10 mouse cellular contexts compared by ENCODE assay signal in genomic region chr19:23879862-23880261, GRCm38 (mm10).
A peak's percentile ranks its signal among the peaks of the same experiment; 100 is the strongest.
DNase-seq lines count a peak whose midpoint lies in the region; ATAC-seq and TF ChIP-seq lines count a peak whose summit lies in the region.
"Had no signal": no experiment of that assay in that cellular context is flagged by ENCODE, and none has a peak within 500 bp of the region (broad histone marks: within the 10 kb centered on the region; RNA-seq: fewer than 3 reads in every experiment).

No protein-coding gene starts in this region.

- no peak overlapping the region for H3ac ChIP-seq in myocyte (ENCODE audit: control insufficient read depth, insufficient read length)

- DNase-seq in midbrain, embryonic 11.5 days (ENCODE audit: low spot score, missing footprints), result no peak
- peak; percentile 40 for DNase-seq in heart, postnatal 25 days (ENCODE audit: low spot score)
- no peak for DNase-seq in adipocyte (ENCODE audit: low spot score)
- no peak for DNase-seq in natural killer cell, adult 2 months (ENCODE audit: low spot score in 2 of 2)

- 0 out of 2 replicates have a peak overlapping the region, but pooled peaks have one; percentile 11 for H3K9ac ChIP-seq in midbrain, embryonic 12.5 days (replicated peaks)
- H3K9ac ChIP-seq in midbrain, embryonic 11.5 days (ENCODE audit: low read length), result no peak overlapping the region
- no peak overlapping the region for H3K9ac ChIP-seq in forebrain, embryonic 16.5 days (replicated peaks; ENCODE audit: low read depth, low read length)
- H3K9ac ChIP-seq: limb, embryonic 15.5 days had no signal

- no peak overlapping the region for H3K27ac ChIP-seq in midbrain, embryonic 12.5 days (replicated peaks)
- H3K27ac ChIP-seq in midbrain, embryonic 11.5 days (ENCODE audit: low read depth, low read length), result no peak overlapping the region
- H3K27ac ChIP-seq in forebrain, embryonic 16.5 days (ENCODE audit: low read length), result peak overlapping the region; percentile 58
- H3K27ac ChIP-seq: limb, embryonic 15.5 days had no signal

- 84% methylated on average over 7 of the region's 7 CpGs for WGBS in midbrain, embryonic 12.5 days
- 83% methylated on average over 7 of the region's 7 CpGs for WGBS in midbrain, embryonic 11.5 days
- WGBS in forebrain, embryonic 16.5 days, result 45% methylated on average over 7 of the region's 7 CpGs

- no peak for ATAC-seq in midbrain, embryonic 12.5 days (ENCODE audit: low FRiP score, low read depth)
- no peak for ATAC-seq in midbrain, embryonic 11.5 days (ENCODE audit: low FRiP score)
- ATAC-seq in forebrain, embryonic 16.5 days, result peak; percentile 95
- no peak for ATAC-seq in megakaryocyte progenitor cell, adult 5-6 weeks (replicated peaks; ENCODE audit: poor library complexity)

- H3K9me3 ChIP-seq in midbrain, embryonic 12.5 days, result no peaks in the 10 kb centered on the region
- no peaks in the 10 kb centered on the region for H3K9me3 ChIP-seq in midbrain, embryonic 11.5 days (ENCODE audit: control insufficient read depth, low read length)
- no peaks in the 10 kb centered on the region for H3K9me3 ChIP-seq in forebrain, embryonic 16.5 days (ENCODE audit: control insufficient read depth, low read length)
- H3K9me3 ChIP-seq: limb, embryonic 15.5 days had no signal

- intact Hi-C loops in heart, postnatal 25 days (cut with DNase I), result no loop called here

- H3K4me3 ChIP-seq in midbrain, embryonic 12.5 days, result no peak overlapping the region
- no peak overlapping the region for H3K4me3 ChIP-seq in midbrain, embryonic 11.5 days (ENCODE audit: low read depth, low read length)
- H3K4me3 ChIP-seq in forebrain, embryonic 16.5 days (replicated peaks; ENCODE audit: low read length), result no peak overlapping the region
- no peak overlapping the region for H3K4me3 ChIP-seq in myocyte
- H3K4me3 ChIP-seq: erythroblast, embryonic 14.5 days; limb, embryonic 15.5 days had no signal

- no peaks in the 10 kb centered on the region for H3K79me2 ChIP-seq in myocyte (ENCODE audit: control insufficient read depth, insufficient read depth)

- H3K27me3 ChIP-seq in midbrain, embryonic 12.5 days, result no peaks in the 10 kb centered on the region
- no peaks in the 10 kb centered on the region for H3K27me3 ChIP-seq in midbrain, embryonic 11.5 days (ENCODE audit: control insufficient read depth, insufficient read depth, low read length)
- H3K27me3 ChIP-seq in forebrain, embryonic 16.5 days (replicated peaks; ENCODE audit: control insufficient read depth, insufficient read depth, low read length), result no peaks in the 10 kb centered on the region
- no peaks in the 10 kb centered on the region for H3K27me3 ChIP-seq in myocyte (ENCODE audit: control insufficient read depth, insufficient read depth, insufficient read length)
- H3K27me3 ChIP-seq: limb, embryonic 15.5 days had no signal

- no peaks in the 10 kb centered on the region for H3K36me3 ChIP-seq in midbrain, embryonic 12.5 days
- H3K36me3 ChIP-seq in midbrain, embryonic 11.5 days (ENCODE audit: control insufficient read depth, insufficient read depth, low read length), result no peaks in the 10 kb centered on the region
- no peaks in the 10 kb centered on the region for H3K36me3 ChIP-seq in forebrain, embryonic 16.5 days (ENCODE audit: control insufficient read depth, insufficient read depth)
- H3K36me3 ChIP-seq in myocyte (ENCODE audit: control insufficient read depth, insufficient read depth), result no peaks in the 10 kb centered on the region
- H3K36me3 ChIP-seq: limb, embryonic 15.5 days had no signal

- no peak overlapping the region for H3K4me2 ChIP-seq in midbrain, embryonic 12.5 days (replicated peaks)
- H3K4me2 ChIP-seq in midbrain, embryonic 11.5 days, result no peak overlapping the region
- H3K4me2 ChIP-seq in forebrain, embryonic 16.5 days (ENCODE audit: low read length), result no peak overlapping the region
- no peak overlapping the region for H3K4me2 ChIP-seq in myocyte (ENCODE audit: low read depth)
- H3K4me2 ChIP-seq: limb, embryonic 15.5 days had no signal

- H3K4me1 ChIP-seq in midbrain, embryonic 12.5 days, result no peaks in the 10 kb centered on the region
- no peaks in the 10 kb centered on the region for H3K4me1 ChIP-seq in midbrain, embryonic 11.5 days (ENCODE audit: control insufficient read depth, insufficient read depth, low read length)
- peaks cover 6% of the 10 kb centered on the region for H3K4me1 ChIP-seq in forebrain, embryonic 16.5 days (replicated peaks; ENCODE audit: control insufficient read depth, insufficient read depth, low read length)
- H3K4me1 ChIP-seq: limb, embryonic 15.5 days had no signal

- peak; percentile 25 for TF ChIP-seq POLR2A in myocyte (IDR thresholded peaks at IDR 0.05; ENCODE audit: insufficient read length, low read depth)

TF ChIP-seq in myocyte, 11 proteins besides CTCF, POLR2A, EP300 and RAD21:
- TF ChIP-seq MYOD1 (IDR thresholded peaks at IDR 0.05; ENCODE audit: control insufficient read depth in 1 of 3, insufficient read length in 2 of 3, low read depth in 2 of 3) (peak in 2 of 3 experiments; percentile 67 to 87), MYOG (IDR thresholded peaks at IDR 0.05; ENCODE audit: control insufficient read depth in 1 of 3, insufficient read depth in 1 of 3, insufficient read length in 2 of 3, low read depth in 2 of 3) (peak in 2 of 3 experiments; percentile 44 to 60), SRF (IDR thresholded peaks at IDR 0.05; ENCODE audit: control insufficient read depth, insufficient read length, low read depth) (no peak)
